Mouse (Mus musculus) layer of hippocampus, adult 18-20 months (tissue): Measurements from ENCODE around the gene Adgra1. TPM values are rescaled to one million over a fixed set of nuclear protein-coding genes. Genes with fewer than 3 reads are reported as not detected.
A peak's percentile ranks its signal among the peaks of the same experiment; 100 is the strongest.

Experiments
- DNase-seq, 2 experiments: peaks; one replicate each; pipeline ENCODE4 v3.0.0; 2022; ENCODE audit warnings: low spot score in 2 of 2
- total RNA-seq, 2 experiments: library from RNA; stranded (reverse); gene quantifications; 2 replicates each; pipeline ENCODE4 v1.2.3; 2021

The Adgra1 gene
- total RNA-seq, 2 experiments from 2014 or later = 44.0 to 60.0 TPM

DNA sequence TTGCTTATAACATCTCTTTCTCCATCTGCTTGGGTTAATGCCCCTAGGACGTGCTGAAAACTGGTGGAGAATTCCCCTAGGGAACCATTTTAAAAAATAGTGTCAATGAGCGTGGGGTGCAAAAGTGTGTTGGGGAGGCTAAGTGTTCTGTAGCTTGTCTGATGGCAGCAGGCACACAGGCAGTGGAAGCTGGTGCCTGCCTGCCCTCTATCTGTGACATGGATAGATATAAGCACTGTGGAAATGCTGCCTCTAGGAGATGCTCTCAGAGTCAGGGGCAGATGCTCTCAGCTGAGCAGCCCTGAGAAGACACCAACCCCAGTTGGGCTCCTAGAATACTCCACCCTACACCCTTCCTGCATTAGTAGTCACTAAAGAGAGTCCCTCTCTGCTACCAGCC is 11.1 kb downstream of the Adgra1 start:
- peak in 1 of 2 experiments; percentile 44 for DNase-seq

DNA sequence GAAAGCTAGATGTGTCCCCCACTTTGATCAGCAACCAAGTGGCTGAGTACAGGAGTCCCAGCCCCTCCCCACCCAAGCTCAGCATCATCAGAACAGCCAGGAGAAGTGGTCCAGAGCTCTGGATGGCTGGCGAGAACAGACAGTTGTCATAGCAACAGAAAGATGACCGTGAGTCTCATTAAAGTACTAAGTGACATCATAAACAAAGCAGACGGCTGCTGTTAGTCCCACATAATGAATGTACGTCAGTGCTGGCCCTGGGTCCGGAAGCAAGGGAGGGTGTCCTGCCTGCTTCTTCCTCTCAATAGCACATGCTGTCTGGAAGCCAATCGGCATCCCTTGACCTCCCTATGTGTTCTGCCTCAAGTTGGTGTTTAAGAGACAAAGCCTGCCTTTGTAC is 16.2 kb downstream of the Adgra1 start:
- DNase-seq = no peak

DNA sequence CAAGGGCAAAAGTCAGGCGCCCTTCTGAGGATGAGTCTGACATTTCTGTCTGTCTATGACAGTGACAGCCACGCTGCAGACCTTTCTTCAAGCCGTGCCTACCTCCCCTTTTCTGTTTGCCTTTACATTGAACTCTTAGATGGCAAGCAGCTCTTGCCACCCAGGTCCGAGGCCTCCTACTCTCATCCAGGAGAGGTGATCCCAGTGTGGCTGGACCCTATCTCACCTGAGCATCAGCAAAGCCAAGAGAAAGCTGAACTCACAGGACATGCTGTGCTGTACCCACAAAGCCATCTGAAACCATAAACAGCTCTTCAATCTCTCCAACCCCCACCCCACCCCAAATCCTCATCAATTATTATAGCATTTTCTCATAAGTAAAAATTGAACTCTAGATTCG is 16.7 kb downstream of the Adgra1 start:
- DNase-seq = no peak

DNA sequence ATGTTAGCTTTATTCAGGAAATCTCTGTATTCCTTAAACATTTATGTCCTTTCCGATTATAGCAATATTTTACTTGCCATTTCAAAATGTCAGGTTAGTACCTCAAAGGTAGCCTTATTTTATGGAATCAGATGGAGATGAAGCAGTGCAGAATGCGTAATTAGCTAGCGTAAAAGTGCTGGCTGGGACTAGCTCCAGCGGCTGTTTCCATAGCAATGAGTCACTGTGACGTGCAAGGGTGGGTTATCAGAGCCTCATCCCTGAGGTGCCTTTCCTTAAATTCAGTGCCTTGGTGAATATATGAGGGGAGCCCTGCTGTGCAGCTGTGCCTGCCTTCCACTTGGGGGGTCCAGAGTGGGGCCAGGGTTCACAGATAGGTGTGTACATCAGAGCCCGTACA is 17.1 kb downstream of the Adgra1 start:
- DNase-seq = peak in 1 of 2 experiments; percentile 67

DNA sequence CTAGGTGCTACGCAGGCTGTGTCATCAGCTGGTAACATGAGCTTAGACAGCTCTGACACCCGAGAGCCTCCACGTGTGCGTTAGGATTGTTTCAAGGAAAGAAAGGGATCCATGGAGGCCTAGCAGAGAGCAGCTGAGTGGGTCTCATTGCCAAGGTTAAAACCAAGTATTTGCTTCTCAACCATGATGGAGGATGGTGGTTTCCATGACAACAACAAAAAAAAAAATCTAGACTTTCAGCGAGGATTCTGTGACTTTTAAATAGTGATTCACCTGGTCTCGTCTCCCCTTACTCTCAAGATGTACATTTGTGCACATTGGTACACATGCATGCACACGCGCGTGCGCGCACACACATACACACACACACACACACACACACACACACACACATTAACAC is 21.3 kb downstream of the Adgra1 start:
- no peak for DNase-seq

DNA sequence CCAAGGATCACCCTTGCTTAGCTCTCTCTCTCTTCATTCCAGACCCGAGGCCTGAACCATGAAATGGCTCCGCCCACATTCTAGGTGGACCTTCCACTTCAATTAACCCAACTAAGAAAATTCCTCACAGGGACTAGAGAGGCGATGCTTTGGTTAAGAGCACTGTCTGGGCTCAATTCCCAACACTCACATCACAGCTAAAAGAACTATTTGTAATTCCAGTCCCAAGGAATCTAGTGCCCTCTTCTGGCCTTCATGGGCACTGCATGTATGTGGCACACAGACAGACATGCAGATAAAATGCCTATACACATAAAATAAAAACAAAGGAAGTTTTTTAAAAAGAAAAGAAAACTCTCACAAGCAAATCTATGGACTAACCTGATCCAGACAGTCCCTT is 27.4 kb downstream of the Adgra1 start:
- peak; percentile 65 to 91 for DNase-seq

DNA sequence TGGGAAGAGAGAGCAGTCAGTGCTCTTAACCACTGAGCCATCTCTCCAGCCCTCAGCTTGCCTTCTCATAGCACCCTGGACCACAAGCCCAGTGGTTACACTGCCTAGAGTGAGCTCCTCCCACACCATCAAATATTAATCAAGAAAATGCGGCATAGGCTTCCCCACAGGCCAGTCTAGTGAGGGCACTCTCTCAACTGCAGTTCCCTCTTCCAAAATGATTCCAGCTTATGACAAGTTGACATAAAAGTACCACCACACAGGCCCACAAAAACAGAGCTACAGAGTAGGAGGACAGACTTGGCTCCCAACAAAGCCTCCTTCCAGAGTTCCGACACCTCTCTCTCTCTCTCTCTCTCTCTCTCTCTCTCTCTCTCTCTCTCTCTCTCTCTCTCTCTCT is 29.1 kb downstream of the Adgra1 start:
- no peak for DNase-seq

DNA sequence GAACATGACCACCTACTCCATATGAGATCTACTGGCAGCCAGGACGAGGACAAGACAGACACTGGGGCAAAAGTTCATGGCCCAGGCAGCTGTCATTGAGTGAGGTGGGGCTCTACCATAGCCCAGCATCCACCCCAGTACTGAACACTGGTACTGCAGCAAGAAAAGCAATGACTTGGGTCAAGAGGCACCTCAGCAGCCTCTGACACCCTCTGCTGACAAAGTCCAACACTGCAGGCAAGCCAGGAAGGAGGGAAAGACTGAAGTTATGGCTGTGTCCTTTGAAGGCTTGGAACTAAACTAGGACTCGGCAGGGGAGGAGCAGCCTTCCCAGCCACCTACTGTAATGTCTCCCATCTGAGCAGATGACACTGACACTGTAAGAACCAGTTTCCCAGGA is 30.3 kb downstream of the Adgra1 start:
- DNase-seq = no peak

DNA sequence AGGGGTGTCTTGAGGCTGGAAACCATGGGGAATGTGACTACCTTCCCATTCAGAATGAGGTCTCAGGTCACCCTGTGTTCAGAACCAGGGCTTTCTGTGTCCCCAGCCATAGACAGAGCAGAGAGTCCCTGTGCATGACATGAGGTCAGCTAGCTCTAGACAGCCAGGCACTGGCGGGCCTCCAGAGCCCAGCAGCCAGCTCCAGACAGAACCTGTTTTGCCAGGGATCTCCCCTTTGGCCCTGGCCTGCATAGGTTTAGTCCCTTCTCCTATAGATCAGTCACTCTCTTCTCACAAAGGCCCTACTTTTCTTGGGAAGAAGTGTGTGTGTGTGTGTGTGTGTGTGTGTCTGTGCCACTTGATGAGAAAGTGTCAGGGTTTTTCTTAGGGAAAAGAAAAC is 30.9 kb downstream of the Adgra1 start:
- DNase-seq = no peak

DNA sequence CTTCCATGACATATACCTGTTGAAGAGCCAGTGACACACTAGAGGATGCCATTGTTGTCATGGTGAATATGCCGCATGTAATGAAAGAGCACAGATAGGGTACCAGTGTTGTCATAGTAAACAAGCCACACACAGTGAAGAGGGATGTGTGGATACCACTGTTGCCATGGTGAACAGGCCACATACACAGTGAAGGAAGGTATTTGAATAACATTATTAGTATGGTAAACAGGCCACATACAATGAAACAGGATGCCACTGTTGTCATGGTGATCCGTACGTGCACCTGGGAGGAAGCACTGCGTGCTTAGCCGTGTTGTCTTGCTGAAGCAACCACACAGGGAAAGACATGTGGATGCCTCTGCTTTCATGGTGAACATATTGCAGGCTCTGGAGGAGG is 37.0 kb downstream of the Adgra1 start:
- DNase-seq = no peak

DNA sequence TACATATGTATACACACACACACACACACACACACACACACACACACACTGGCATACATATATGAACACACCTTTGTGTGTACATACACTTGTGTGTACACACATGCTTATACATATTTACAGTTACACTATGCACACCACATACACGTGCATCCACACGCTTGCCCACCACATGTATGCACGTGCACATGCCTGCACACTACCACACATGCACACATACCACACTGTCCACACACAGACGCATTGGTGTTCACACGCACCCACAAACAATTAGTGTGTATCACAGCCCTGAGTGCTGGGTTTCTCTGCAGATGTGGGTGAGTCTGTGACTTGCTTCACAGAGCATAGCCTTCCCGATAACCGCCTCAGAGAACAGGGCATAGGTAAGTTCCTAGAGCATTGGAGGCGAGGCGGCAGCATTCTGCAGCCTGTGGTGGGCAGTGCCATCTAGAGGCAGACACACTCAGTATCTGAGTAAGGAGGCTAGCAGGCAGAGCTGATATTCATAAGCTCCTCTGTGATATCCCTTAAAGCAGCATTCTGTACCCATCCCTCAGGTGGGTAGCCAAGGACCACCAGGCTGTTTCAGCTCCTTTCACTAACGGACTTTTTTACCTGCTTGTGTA is 43.3 kb downstream of the Adgra1 start:
- DNase-seq = peak in 1 of 2 experiments; percentile 68

DNA sequence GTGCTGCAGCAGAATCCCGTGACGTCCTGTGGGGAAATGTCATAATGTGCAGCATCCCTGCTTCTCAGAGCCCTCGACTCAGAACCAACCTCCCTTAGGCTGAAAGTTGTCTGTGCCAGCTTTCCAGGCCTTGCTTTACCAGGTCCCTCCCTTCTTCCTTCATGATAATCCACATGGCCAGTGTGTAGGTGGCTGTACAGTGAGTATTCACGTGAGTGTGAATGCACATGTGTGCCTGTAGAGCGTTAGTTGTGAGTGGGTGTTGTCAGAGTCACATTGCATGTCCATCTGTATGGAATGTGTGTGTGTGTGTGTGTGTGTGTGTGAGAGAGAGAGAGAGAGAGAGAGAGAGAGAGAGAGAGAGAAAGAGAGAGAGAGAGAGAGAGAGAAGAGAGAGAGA is 44.1 kb downstream of the Adgra1 start:
- DNase-seq = no peak

DNA sequence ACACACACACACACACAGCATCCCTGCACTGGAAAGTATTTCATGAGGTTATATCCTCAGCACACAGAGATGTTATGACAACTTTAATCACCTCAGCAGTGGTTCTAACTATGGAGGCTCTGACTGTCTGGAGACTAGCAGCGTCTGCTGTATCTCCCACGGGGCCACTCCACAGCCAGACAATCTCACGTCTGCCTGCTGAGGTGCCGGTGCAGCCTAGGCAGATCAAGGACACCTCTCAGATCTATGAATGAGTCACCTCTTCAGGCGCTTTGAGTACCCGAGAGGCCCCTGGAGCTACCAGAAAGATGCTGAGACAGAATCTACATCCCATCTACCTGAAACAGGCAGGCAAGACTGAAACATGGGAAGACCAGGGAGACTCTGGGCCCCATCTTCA is 44.6 kb downstream of the Adgra1 start:
- DNase-seq = no peak

DNA sequence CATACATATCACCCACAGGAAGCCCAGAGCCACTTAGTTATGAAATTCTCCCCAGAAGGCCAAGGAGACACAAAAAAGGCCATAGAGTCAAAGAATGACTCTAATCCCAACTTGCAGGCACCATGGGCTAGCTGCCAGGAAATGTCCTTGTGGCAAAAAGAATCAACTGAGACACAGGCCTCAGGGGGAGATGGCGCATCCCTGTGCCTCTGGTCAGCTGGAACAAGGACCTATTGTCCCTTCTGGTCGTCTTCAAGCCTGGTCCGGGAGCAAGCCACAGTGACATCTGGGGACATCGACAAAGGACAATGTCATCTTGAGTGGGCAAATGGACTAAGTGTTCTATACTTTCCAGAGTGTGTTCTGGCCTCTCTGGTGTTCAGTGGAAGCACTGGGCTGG is 49.6 kb downstream of the Adgra1 start:
- peak in 1 of 2 experiments; percentile 32 for DNase-seq

DNA sequence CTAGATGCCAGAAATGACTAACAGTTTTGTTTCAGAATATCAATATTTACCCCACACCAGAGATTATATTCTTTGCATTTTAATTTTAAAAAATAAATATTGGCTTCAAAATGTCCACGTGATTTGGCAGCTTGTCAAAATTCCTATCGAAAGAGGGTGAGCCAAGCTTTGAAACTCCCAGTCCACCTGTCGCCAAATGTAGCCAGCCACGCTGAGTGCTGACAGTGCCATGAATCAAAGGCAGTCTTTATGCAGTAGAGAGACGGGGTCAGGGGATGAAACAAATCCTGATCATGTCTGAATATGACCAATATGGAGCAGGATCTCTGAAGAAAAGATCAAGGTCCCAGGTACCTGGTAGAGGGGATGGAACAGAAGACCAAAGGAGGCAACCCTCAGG is 57.8 kb downstream of the Adgra1 start:
- DNase-seq = no peak

DNA sequence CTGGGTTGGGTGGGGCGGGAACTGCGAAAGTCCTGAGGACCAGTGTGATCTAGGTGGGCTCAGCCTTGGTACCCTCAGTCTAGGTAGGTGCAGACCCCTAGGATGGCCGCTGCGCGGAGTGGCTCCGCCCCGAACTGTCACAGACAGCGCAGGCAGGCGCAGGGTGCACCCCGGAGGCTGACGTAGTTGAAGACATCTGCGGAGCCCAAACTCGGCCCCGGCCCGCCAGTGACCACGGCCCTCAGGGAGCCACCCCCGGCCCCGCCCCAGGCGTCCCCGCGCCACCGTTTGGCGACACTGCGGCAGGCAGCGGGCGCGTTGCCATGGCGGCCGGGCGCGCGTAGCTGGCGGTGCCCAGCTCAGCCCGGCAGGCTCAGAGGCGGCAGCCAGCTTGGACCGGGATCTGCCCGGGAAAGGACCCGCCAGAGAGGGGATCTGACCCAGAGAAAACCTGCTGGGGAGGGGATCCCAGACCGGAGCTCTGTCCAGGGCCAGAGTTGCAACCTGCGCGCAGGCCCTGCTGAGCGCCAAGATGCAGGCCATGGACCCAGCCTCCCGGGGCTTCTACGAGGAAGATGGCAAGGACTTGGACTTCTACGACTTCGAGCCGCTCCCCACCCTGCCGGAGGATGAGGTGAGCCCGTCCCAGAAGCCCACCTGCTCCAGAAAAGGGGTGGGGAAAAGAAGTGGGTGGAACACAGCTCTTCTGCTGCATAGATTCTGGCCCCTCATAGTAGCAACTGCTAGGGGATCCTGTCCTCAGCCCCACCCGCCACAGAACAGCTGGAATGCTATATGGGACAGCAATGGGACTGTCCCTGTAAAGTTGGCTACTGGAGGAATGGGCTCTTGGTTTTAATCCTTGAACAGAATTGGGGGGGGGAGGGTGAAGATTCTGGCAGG is 60.9 kb downstream of the Adgra1 start, which contains the start of gene Kndc1:
Gene Kndc1, plus strand, starts transcription at position 42 of the 903 bp plus-strand sequence.
- DNase-seq = peak; percentile 75 to 84

DNA sequence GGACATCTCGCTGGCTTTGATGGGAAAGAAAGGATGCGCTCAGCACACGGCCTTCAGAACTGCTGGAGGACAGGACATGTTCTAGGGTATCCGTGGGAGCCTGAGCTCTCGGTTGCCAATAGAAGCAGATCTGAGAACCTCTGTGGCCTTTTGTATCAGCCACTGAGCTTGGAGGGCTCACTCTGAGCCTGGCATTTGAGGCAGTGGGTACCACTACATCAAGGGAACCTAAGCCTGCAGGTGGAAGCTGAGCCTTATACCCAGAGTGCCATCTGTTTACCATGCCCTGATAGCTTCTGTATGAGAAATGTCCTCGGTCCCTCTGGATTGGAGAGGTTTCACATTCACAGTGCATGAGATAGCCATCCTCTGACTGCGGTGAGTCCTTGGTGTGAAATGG is 62.3 kb downstream of the Adgra1 start:
- DNase-seq = no peak

DNA sequence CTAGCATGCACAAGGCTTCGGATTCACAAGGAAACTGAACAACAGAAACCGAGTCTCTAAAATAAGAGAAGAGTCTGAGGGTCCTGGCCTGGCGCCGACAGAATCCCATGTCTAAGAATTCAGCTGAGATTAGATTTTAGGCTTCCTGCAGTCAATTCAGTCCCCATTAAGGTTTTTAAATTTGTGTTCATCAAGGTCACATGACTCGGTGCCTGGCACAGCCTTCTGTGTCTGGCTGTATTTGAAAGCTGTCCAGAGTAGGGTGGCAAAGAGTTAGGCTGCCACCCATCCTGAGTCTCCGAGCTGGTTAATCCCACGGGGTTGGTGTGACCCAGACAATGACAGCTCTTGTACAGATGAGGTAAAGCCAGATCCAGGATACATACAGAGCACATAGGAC is 62.8 kb downstream of the Adgra1 start:
- DNase-seq = no peak

DNA sequence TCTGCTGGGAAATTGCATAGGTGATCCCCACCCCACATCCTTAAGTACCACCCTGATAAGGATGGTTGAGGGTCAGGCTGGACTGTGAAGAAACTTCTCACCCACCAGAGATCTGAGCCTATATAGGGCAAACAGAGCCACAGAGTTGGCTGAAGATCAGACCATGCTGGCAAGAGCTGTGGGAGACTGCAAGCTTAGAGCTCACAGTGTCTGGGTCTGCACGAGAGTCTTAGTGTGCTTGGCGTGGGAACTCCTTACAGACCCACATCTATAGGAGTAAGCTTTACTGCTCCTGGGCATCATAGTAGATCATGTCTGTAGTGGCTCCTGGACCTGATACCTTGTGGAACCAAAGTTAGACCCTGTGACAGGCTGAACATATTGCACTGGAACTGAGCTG is 64.6 kb downstream of the Adgra1 start:
- DNase-seq = no peak

DNA sequence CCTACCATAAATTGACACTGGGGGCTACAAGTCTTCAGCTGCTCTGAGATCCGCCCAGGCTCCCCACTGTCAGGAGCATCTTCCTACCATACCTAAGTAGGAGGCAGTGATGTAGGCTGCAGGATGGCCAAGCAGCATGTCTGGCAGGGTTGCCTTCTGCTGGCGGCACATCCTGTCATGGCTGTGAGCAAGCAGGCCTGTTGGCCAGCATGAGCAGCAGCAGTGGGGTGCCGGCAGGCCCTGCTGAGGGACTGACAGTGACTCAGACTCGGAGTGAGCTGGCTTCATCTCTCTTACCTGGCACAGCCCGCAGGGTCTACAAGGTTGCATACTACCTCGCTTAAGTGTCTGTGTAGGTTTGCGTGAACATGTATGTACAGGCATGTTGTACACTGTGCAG is 65.5 kb downstream of the Adgra1 start:
- peak in 1 of 2 experiments; percentile 59 for DNase-seq

DNA sequence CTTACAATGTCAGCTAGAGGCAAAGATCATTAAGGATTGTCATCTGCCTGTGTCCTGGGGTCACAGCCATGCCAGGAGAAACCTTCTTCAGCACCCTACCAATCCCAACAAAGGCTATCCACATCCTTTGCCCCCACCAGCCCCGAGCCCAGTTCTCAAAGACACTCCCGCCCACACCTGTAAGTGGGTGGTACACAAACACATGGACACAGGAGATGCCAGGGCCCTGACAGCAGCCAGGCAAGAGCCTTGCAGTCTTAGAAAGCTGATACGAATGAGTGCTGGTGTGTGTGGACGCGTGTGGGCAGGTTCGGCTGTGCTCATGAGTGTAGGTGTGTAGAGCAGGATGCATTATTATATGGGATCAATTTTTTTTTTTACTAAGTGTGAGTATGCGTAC is 66.5 kb downstream of the Adgra1 start:
- DNase-seq = no peak

DNA sequence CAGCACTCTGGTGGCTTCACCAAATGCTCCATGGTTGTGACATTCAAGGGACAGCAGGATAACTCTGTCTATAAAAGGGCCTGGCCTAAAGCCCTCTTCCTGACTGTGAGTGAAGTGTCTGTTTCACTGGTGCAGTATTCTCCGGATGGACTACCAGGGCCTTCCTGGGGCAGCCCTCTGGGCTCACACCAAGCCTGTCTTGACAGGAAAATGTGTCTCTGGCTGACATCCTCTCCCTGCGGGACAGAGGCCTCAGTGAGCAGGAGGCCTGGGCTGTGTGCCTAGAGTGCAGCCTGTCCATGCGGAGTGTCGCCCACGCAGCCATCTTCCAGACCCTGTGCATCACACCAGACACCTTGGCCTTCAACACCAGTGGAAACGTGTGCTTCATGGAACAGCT is 66.9 kb downstream of the Adgra1 start:
- DNase-seq = no peak

DNA sequence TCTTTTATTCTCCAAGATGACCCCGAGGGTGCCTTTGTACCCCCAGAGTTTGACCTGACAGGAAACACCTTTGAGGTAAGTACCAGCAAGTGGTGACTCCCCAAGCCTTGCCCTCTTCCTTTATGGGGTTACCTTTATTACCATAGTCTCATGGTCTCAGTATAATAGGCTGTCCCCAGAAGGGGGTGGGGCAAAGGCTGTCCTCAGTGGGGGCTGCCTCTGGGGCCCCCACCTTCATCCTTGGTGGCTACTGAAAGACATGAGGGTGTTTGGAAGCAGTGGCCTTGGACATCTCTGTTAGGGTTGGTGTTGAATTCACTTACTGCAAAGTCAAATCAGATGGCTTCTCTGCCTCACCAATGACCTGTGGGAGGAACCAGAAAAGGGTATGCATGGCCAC is 68.0 kb downstream of the Adgra1 start:
- DNase-seq = no peak
